Mouse (Mus musculus) spleen, adult 2 months (tissue): ENCODE measurements at regions not wholly inside any gene's neighbourhood (a gene's known extent, or its start where the extent isn't known, plus 50 kb on each side); places are given as distances from the start of the nearest gene placed in this dataset.

Experiments
- CTCF ChIP-seq: fragments of 200-500 bp; IDR thresholded peaks from 2 replicates; pipeline ENCODE4 v1.5.1; 2011; ENCODE audit warnings: mild to moderate bottlenecking, inconsistent platforms; ENCODE audit not compliant: insufficient read depth, insufficient read length, insufficient replicate concordance; ENCODE audit errors: extremely low read depth
- POLR2A ChIP-seq: fragments of 200-500 bp; IDR thresholded peaks from 2 replicates; pipeline ENCODE4 v1.6.1; 2011; ENCODE audit warnings: low read depth, low read length, inconsistent platforms

GRCm38 (mm10) chr8:80149458-80150083 is 91.8 kb upstream of the Hhip start:
- TF ChIP-seq POLR2A: no peak
- TF ChIP-seq CTCF: no peak
